Mouse (Mus musculus) gastrocnemius, adult 2 months (tissue): ENCODE measurements around the gene Vasp. TPM values are rescaled to one million over a fixed set of nuclear protein-coding genes. Genes with fewer than 3 reads are reported as not detected.

Source experiments
- DNase-seq: peaks from one replicate; pipeline ENCODE4 v3.0.0; 2022
- H3K27ac ChIP-seq: fragments of 200-600 bp; 2 replicates; pipeline ENCODE4 v1.8.1; 2022; ENCODE audit warnings: mild to moderate bottlenecking
- H3K4me3 ChIP-seq: fragments of 200-600 bp; 2 replicates; pipeline ENCODE4 v1.8.1; 2022; ENCODE audit warnings: mild to moderate bottlenecking, moderate library complexity
- CTCF ChIP-seq: fragments of 200-600 bp; IDR thresholded peaks from 2 replicates; pipeline ENCODE4 v1.8.1; 2022; ENCODE audit warnings: antibody characterized with exemption, mild to moderate bottlenecking, moderate library complexity
- intact Hi-C: fragments of 180-260 bp; cut with DNase I; formaldehyde crosslinking; loops from one replicate; pipeline ENCODE4 v1.15.1; 2025
- total RNA-seq, 2 experiments: library from RNA; stranded (reverse); gene quantifications; 2 replicates each; pipeline ENCODE4 v1.2.3; 2021

The Vasp gene
- total RNA-seq, 2 experiments from 2014 or later: 13.6 to 17.3 TPM

DNA sequence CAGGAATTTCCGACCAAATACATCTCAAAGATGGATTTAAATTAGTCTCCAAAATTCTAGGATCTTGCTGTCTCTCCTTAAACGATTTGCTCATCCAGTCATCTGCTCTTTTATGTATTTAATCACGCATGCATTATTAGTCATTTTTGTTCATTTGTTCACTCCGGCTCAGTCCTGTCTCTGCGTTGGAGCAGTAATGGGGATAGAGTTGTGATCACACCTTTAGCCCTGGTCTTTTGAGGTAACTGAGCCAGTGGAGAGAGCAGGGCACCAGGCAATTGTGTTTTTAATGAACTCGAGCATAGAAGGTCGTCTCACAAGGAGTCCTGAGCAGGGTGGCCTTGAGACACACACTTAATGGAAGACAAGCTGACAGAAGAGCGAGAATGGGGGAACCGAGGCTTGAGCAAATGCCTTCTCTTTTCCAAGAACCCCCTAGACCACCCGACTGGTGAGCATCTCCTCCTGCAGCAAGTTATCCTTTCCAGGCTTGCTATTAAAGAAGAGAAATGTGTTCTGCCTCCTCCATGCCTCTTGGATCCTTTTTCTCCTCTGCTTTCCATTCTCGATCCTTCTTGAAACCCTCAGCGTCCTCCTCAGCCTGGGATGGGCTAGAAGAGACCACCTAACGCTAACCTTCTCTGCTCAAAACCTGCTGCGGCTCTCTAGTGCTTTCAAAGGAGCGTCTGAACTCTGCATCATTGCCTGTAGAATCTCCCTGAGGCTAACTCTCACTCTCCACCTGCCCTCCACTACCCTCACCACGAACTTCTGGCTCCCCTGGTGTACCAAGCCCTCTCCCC, 30.0 kb upstream of the Vasp start:
- H3K4me3 ChIP-seq: peak overlapping the region; percentile 80
- TF ChIP-seq CTCF: no peak
- DNase-seq: no peak
- intact Hi-C loops: loop anchor here (2.0 kb wide), 1 partner anchor 123 kb away; no protein-coding TSS in a partner anchor
- H3K27ac ChIP-seq: peak overlapping the region; percentile 95

- peak; percentile 83 for DNase-seq
Observed at GRCm38 (mm10) chr7:19300501-19301421, 29.1 kb upstream of the Vasp start.

DNA sequence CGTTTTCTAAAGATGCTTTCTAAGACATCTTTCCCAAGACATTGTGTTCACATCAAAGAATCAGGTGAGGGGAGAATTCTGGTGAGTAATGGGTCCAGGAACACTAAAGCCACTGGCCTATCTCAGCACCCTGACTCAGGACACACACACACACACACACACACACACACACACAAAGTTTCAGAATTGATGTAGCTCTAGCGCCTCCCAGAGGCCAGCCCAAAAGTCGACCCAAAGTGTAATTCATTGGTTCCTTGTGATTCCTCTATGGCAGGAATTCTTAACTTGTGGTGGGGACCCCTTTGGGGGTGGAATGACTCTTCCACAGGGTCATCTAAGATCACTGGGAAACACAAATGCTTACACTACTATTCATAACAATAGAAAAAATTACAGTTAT, 27.6 kb upstream of the Vasp start:
- peak; percentile 65 for TF ChIP-seq CTCF
- intact Hi-C loops: loop anchor here (1.0 to 5.0 kb wide), 2 partner anchors 15 to 63 kb away; no protein-coding TSS in a partner anchor
- Histone ChIP-seq H3K4me3 (no peak overlapping the region), H3K27ac (no peak overlapping the region)
- DNase-seq: peak; percentile 70

More at GRCm38 (mm10) chr7:19300501-19301421, 29.1 kb upstream of the Vasp start:
- peak overlapping the region; percentile 95 for H3K27ac ChIP-seq
- intact Hi-C loops: loop anchor here (1.0 to 2.0 kb wide), 2 partner anchors 42 to 122 kb away; no protein-coding TSS in a partner anchor
- TF ChIP-seq CTCF: peak; percentile 98; the same call in 1 of the 2 replicates
- H3K4me3 ChIP-seq: peak overlapping the region; percentile 80

DNA sequence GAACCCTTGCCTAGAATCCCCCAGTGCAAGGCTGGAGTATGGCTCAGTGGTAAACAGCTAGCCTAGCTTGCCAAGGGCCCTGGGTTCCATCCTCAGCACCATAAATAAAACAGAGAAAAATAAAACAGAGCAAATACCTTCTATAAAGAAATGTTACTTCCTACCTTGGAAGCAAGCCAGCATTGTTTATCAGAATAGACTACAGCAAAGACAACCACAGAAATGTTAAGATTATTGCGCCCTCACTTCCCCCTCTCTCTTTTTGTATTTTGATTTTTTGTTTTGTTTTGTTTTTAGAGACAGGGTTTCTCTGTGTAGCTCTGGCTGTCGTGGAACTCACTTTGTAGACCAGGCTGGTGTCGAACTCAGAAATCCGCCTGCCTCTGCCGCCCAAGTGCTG, 26.2 kb upstream of the Vasp start:
- no peak for DNase-seq
- Histone ChIP-seq H3K4me3 (no peak overlapping the region), H3K27ac (no peak overlapping the region)
- no peak for TF ChIP-seq CTCF
- intact Hi-C loops: loop anchor here (5.0 kb wide), 1 partner anchor 65 kb away; no protein-coding TSS in a partner anchor

DNA sequence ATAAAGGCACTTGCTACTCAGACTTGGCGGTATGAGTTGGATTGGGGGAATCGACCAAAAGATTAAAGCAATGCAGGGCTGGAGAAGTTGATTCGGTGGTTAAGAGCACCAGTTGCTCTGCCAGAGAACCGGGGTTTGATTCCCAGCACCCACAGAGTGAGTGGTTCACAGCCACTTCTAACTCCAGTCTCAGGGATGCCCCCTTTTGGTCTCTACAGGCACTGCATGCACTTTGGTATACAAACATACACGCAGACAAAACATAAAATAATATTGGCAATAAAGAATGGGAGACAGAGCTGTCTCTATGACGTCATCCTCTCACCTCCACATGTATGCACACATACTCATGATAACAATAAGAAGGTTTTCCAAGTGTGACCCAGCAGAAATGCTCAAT, 25.4 kb upstream of the Vasp start:
- Histone ChIP-seq H3K4me3 (no peak overlapping the region), H3K27ac (no peak overlapping the region)
- intact Hi-C loops: loop anchor here (5.0 kb wide), 1 partner anchor 65 kb away; no protein-coding TSS in a partner anchor
- TF ChIP-seq CTCF: peak; percentile 36; the same call in 1 of the 2 replicates
- DNase-seq: no peak

DNA sequence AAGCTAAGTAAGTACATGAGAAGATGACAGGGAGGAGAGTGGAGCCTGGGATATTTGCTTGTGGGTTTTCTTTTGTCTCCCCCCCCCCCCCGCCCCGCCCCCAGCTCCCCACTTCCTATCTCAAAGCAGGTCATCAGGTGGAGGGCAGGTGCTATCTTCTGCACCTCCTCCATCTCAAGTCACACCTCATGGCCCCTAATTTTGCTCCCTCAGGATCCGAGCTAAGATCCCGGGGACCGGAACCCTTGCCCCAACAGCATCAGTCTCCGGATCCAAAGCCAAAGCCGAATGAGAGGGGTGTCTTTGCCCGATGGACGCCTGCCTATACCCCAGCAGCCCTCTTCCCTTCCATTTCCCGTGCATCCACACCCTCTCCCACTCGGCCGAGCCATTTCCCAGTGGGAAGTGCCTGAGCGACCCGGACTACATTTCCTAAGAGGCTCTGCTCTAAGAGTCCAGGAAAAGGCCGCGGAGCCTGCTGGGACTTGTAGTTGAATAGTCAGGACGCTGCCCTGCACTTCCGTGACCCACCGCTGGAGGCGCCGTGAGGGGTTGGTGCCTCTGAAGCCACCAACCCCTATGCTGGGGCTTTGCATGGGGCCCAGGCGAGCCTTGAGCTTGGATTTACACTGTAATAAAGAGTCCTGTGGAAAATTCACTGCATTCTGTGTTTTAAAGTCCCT, 24.0 kb upstream of the Vasp start:
- H3K4me3 ChIP-seq: peak overlapping the region; percentile 67
- TF ChIP-seq CTCF: peak; percentile 100
- intact Hi-C loops: loop anchor here (5.0 kb wide), 1 partner anchor 67 kb away; no protein-coding TSS in a partner anchor
- H3K27ac ChIP-seq: peak overlapping the region; percentile 75
- DNase-seq: peak; percentile 98

GRCm38 (mm10) chr7:19290969-19291596, 19.5 kb upstream of the Vasp start:
- peak; percentile 93 for DNase-seq
- intact Hi-C loops: no loop called here
- TF ChIP-seq CTCF: no peak
- peak overlapping the region; percentile 74 for H3K4me3 ChIP-seq
- H3K27ac ChIP-seq: peak overlapping the region; percentile 99

GRCm38 (mm10) chr7:19284763-19285162, 13.1 kb upstream of the Vasp start:
- intact Hi-C loops: loop anchor here (1.0 to 5.0 kb wide), 2 partner anchors 15 to 107 kb away; partner anchors contain the start of gene Eml2
- DNase-seq: peak; percentile 65
- TF ChIP-seq CTCF: peak; percentile 94
- Histone ChIP-seq H3K4me3 (no peak overlapping the region), H3K27ac (no peak overlapping the region)

- no peak overlapping the region; the same call in 1 of the 2 replicates for H3K4me3 ChIP-seq
- no peak for DNase-seq
- no peak for TF ChIP-seq CTCF
- H3K27ac ChIP-seq: no peak overlapping the region
- intact Hi-C loops: loop anchor here (2.0 to 5.0 kb wide), 2 partner anchors 45 to 106 kb away; partner anchors contain the start of gene Eml2
Observed at GRCm38 (mm10) chr7:19283406-19283804, 11.8 kb upstream of the Vasp start.

GRCm38 (mm10) chr7:19282791-19283405, 11.3 kb upstream of the Vasp start:
- Histone ChIP-seq H3K4me3 (peak overlapping the region; percentile 74), H3K27ac (peak overlapping the region; percentile 63)
- peak; percentile 79 for DNase-seq
- intact Hi-C loops: loop anchor here (2.0 to 5.0 kb wide), 2 partner anchors 44 to 106 kb away; partner anchors contain the start of gene Eml2
- no peak for TF ChIP-seq CTCF

DNA sequence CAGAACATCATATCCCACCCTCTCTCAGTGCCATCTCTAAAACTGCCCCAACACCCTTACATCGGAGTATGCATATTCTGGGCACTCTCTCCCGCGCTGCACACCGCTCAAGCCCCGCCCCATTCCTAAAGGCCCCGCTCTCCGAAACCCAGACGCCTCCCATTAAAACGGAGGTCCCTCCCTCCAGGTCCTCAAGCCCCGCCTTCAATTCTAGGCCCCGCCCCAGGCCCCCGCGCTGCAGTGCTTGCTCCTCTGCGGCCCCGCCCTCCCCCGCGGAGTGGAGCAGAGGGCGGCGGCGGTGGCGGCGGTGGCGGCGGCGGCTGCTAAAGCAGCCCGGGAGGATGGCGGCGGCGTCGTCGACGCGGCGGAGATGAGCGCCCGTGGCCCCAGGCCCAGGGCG, 10.8 kb upstream of the Vasp start, which contains the start of gene Rtn2:
Gene Rtn2 (plus strand): TSS at position 240 of the 400 bp plus-strand sequence.
- peak; percentile 90 for DNase-seq
- intact Hi-C loops: loop anchor here (2.0 to 5.0 kb wide), 2 partner anchors 44 to 105 kb away; partner anchors contain the start of gene Eml2
- no peak for TF ChIP-seq CTCF
- peak within 1 kb of the TSS; percentile 74 for H3K4me3 ChIP-seq
- H3K27ac ChIP-seq: peak within 1 kb of the TSS; percentile 63
